Mouse (Mus musculus) embryonic fibroblast, embryonic 13.5 days (primary cell): Measurements from ENCODE around the gene Parm1.

Source experiments
- CTCF ChIP-seq: IDR thresholded peaks from 2 replicates; pipeline ENCODE4 v1.5.1; 2011; ENCODE audit warnings: mild to moderate bottlenecking, control low read depth, low read length, moderate library complexity, borderline replicate concordance; ENCODE audit not compliant: insufficient read depth
- POLR2A ChIP-seq: IDR thresholded peaks from 2 replicates; pipeline ENCODE4 v1.6.1; 2011; ENCODE audit warnings: low read depth, mild to moderate bottlenecking, control low read depth, low read length, moderate library complexity

DNA sequence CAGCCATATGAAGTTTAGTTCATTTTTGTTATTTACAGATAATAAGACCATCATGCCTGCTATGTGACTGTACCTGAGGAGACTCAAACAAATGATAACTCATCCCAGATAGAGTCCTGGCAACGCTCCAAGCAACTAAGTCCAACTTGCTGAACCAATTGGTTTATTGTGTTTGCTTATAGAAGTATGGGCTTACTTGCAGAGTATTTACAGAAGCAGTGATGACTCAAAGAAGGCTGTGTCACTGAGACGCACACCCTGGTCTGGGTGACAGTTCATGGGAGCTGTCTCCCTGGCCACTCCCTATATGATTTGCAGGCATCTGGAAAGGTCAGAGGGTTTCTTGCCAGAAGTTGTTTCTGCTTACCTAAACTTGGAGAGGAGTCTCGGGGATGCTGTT, 49.2 kb downstream of the Parm1 start:
- TF ChIP-seq CTCF (no peak), POLR2A (no peak)
